Mouse (Mus musculus) large intestine, adult 2 months (tissue): ENCODE measurements around the gene Ndufs2. TPM values are rescaled to one million over a fixed set of nuclear protein-coding genes. Genes with fewer than 3 reads are reported as not detected.

Experiments
- DNase-seq: peaks from one replicate; pipeline ENCODE4 v3.0.0-alpha.2; 2012; ENCODE audit warnings: low read depth, low spot score
- WGBS: fragments of 180-500 bp; shearing (Covaris S2); methylation state at CpG from one replicate; pipeline ENCODE4 v1.1.7; 2018; 5-methylcytosine and 5-hydroxymethylcytosine counted together
- polyA plus RNA-seq: library from polyadenylated mRNA; depleted of rRNA; stranded (reverse); fragments of >200 nt; gene quantifications from 2 replicates; pipeline ENCODE4 v1.2.3, GENCODE M21; 2012

Ndufs2 gene
- polyA plus RNA-seq, 1 experiment, result 167 TPM

GRCm38 (mm10) chr1:171234126-171234525 lies 17.1 kb downstream of the Ndufs2 start, which contains the start of gene Fcer1g:
Gene Fcer1g, minus strand, starts transcription at chr1:171234365.
- WGBS, result 85% methylated on average over 14 of the region's 14 CpGs
- no peak for DNase-seq

GRCm38 (mm10) chr1:171232800-171233730 lies 18.1 kb downstream of the Ndufs2 start:
- WGBS, result 75% methylated on average over 12 of the region's 12 CpGs
- no peak for DNase-seq

GRCm38 (mm10) chr1:171232348-171232747 lies 18.8 kb downstream of the Ndufs2 start:
- DNase-seq, result no peak
- WGBS, result 66% methylated on average over 5 of the region's 5 CpGs

GRCm38 (mm10) chr1:171231844-171232243 lies 19.3 kb downstream of the Ndufs2 start:
- no peak for DNase-seq
- WGBS, result 74% methylated on average over 4 of the region's 4 CpGs

- 48% methylated on average over 3 of the region's 3 CpGs for WGBS
- DNase-seq, result no peak
Observed at GRCm38 (mm10) chr1:171230215-171230614, 21.0 kb downstream of the Ndufs2 start.

GRCm38 (mm10) chr1:171229750-171230149 lies 21.4 kb downstream of the Ndufs2 start:
- no peak for DNase-seq
- WGBS, result 72% methylated on average over 6 of the region's 6 CpGs

GRCm38 (mm10) chr1:171227879-171228278 lies 23.3 kb downstream of the Ndufs2 start:
- WGBS, result 91% methylated on average over 1 of the region's 1 CpGs

GRCm38 (mm10) chr1:171226780-171227179 lies 24.4 kb downstream of the Ndufs2 start:
- WGBS, result 67% methylated on average over 4 of the region's 4 CpGs
- no peak for DNase-seq

More at GRCm38 (mm10) chr1:171227879-171228278, 23.3 kb downstream of the Ndufs2 start:
- no peak for DNase-seq

- no peak for DNase-seq
- WGBS, result 67% methylated on average over 5 of the region's 5 CpGs
Observed at GRCm38 (mm10) chr1:171224857-171225256, 26.3 kb downstream of the Ndufs2 start, which contains the start of gene Apoa2. Gene Apoa2, plus strand, starts transcription at chr1:171225054.

- DNase-seq, result no peak
- WGBS, result 80% methylated on average over 2 of the region's 2 CpGs
Observed at GRCm38 (mm10) chr1:171223796-171224195, 27.4 kb downstream of the Ndufs2 start.

GRCm38 (mm10) chr1:171223168-171223567 lies 28.0 kb downstream of the Ndufs2 start:
- 65% methylated on average over 6 of the region's 6 CpGs for WGBS
- DNase-seq, result no peak

GRCm38 (mm10) chr1:171222238-171223155 lies 28.7 kb downstream of the Ndufs2 start, which contains the start of gene Tomm40l:
Gene Tomm40l, minus strand, starts transcription at chr1:171222514.
- WGBS, result under 1% methylated on average over 28 of the region's 28 CpGs
- peak; percentile 97 for DNase-seq

GRCm38 (mm10) chr1:171221281-171222193 lies 29.7 kb downstream of the Ndufs2 start:
- no peak for DNase-seq
- 5% methylated on average over 22 of the region's 22 CpGs for WGBS

GRCm38 (mm10) chr1:171220871-171221270 lies 30.3 kb downstream of the Ndufs2 start:
- DNase-seq, result peak; percentile 64
- WGBS, result 7% methylated on average over 10 of the region's 10 CpGs

GRCm38 (mm10) chr1:171216241-171216955 lies 34.8 kb downstream of the Ndufs2 start:
- no peak for DNase-seq
- WGBS, result 84% methylated on average over 18 of the region's 18 CpGs

GRCm38 (mm10) chr1:171213801-171214496 lies 37.2 kb downstream of the Ndufs2 start, which contains the start of gene Nr1i3:
Gene Nr1i3, plus strand, starts transcription at chr1:171213970.
- peak; percentile 29 for DNase-seq

GRCm38 (mm10) chr1:171212854-171213253 lies 38.3 kb downstream of the Ndufs2 start:
- no peak for DNase-seq
- 53% methylated on average over 3 of the region's 3 CpGs for WGBS

More at GRCm38 (mm10) chr1:171213801-171214496, 37.2 kb downstream of the Ndufs2 start, which contains the start of gene Nr1i3:
- 54% methylated on average over 10 of the region's 10 CpGs for WGBS
